Mouse (Mus musculus) erythroblast, embryonic 14.5 days (primary cell): ENCODE measurements around the gene BC004004.

Source experiments
- GATA1 ChIP-seq: IDR thresholded peaks from 2 replicates; pipeline ENCODE4 v1.6.1; 2012; ENCODE audit warnings: low read length, inconsistent platforms, mixed read lengths
- TAL1 ChIP-seq: IDR thresholded peaks from 3 replicates; pipeline ENCODE4 v1.6.1; 2012; ENCODE audit warnings: low read length, inconsistent platforms, mixed read lengths

DNA sequence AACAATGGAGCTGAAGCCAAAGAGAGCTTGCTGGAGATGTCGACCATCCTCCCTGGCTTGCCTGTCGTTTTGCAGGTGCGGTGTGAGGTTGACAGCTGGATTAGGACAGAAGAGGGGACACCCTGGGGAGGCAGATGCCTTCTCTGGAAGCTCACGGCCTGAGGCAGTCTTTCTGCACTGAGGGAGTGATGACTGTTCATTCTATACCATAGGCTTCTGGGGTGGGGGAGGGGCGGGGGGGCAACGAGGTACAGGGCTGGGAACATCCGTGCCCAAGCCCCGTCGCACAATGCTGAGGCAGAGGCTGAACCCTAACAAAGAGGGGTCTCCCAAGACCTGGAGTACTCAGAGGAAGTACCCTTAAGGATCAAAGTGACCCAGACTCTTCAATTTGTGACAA lies 88.3 kb downstream of the BC004004 start:
- TF ChIP-seq GATA1: no peak
- TF ChIP-seq TAL1: no peak
